Mouse (Mus musculus) gastrocnemius, postnatal 25 days (tissue): ENCODE data around the gene Xkr7. TPM values are rescaled to one million over a fixed set of nuclear protein-coding genes. Genes with fewer than 3 reads are reported as not detected.

ENCODE experiments used
- DNase-seq: peaks from one replicate; pipeline ENCODE4 v3.0.0; 2022
- total RNA-seq, 2 experiments: library from RNA; stranded (reverse); gene quantifications; 1 replicate in 1 of 2; 2 replicates in 1 of 2; pipeline ENCODE4 v1.2.3; 2021

Gene Xkr7
- total RNA-seq, 2 experiments from 2014 or later = 0.15 to 0.19 TPM

GRCm38 (mm10) chr2:153032973-153033372 lies 1.3 kb downstream of the Xkr7 start:
- DNase-seq = no peak

- no peak for DNase-seq
Measured at GRCm38 (mm10) chr2:153033545-153034230, 2.0 kb downstream of the Xkr7 start.

GRCm38 (mm10) chr2:153036690-153037089 lies 5.0 kb downstream of the Xkr7 start:
- no peak for DNase-seq

GRCm38 (mm10) chr2:153043886-153044285 lies 12.2 kb downstream of the Xkr7 start:
- DNase-seq = no peak

GRCm38 (mm10) chr2:153045884-153046299 lies 14.2 kb downstream of the Xkr7 start:
- DNase-seq = no peak

- no peak for DNase-seq
Measured at GRCm38 (mm10) chr2:153047828-153048465, 16.3 kb downstream of the Xkr7 start.

- no peak for DNase-seq
Measured at GRCm38 (mm10) chr2:153049288-153049996, 17.8 kb downstream of the Xkr7 start.

- no peak for DNase-seq
Measured at GRCm38 (mm10) chr2:153049997-153050358, 18.3 kb downstream of the Xkr7 start.

- DNase-seq = no peak
Measured at GRCm38 (mm10) chr2:153051095-153051494, 19.4 kb downstream of the Xkr7 start.

- DNase-seq = no peak
Measured at GRCm38 (mm10) chr2:153051537-153051936, 19.9 kb downstream of the Xkr7 start.

GRCm38 (mm10) chr2:153052700-153053351 lies 21.2 kb downstream of the Xkr7 start:
- no peak for DNase-seq

- DNase-seq = no peak
Measured at GRCm38 (mm10) chr2:153053896-153054295, 22.2 kb downstream of the Xkr7 start.

GRCm38 (mm10) chr2:153055270-153055920 lies 23.7 kb downstream of the Xkr7 start:
- no peak for DNase-seq

GRCm38 (mm10) chr2:153058365-153058764 lies 26.7 kb downstream of the Xkr7 start:
- DNase-seq = no peak

- DNase-seq = no peak
Measured at GRCm38 (mm10) chr2:153060216-153060615, 28.6 kb downstream of the Xkr7 start.

- no peak for DNase-seq
Measured at GRCm38 (mm10) chr2:153063394-153063793, 31.7 kb downstream of the Xkr7 start.

GRCm38 (mm10) chr2:153064190-153064970 lies 32.7 kb downstream of the Xkr7 start:
- DNase-seq = no peak

- peak; percentile 55 for DNase-seq
Measured at GRCm38 (mm10) chr2:153065747-153066508, 34.3 kb downstream of the Xkr7 start, which contains the start of gene Ccm2l. Ccm2l (plus strand) TSS chr2:153065955.

- no peak for DNase-seq
Measured at GRCm38 (mm10) chr2:153066991-153067390, 35.3 kb downstream of the Xkr7 start.

- DNase-seq = no peak
Measured at GRCm38 (mm10) chr2:153070762-153071490, 39.3 kb downstream of the Xkr7 start.
